Mouse (Mus musculus): ENCODE data around the gene Gm13691.

DNA sequence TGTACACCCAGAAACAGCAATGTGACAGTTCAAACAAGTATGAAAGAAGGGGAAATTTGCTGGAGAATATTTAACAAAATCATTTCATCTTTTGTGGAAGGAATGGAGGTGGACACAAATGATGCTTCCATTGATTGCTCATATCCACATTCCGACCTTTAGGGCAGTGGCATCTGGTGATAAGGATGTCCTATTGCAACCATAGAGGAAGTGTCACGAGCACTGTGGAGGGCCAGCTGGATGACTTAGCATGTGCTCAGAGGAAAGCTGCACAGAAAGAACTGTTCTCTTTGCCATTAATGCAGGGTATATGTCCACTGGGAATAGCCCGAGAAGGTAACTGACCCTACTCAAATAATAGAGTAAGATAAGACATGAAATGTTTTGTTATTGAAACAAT, 19.5 kb downstream of the Gm13691 start:
- TF ChIP-seq POLR2A (IDR thresholded peaks at IDR 0.05; ENCODE audit: low read depth, low read length): no peak
- TF ChIP-seq CTCF (IDR thresholded peaks at IDR 0.05; ENCODE audit: extremely low read depth, insufficient read depth, insufficient read length, insufficient replicate concordance): no peak
